Mouse (Mus musculus): ENCODE data around the gene Ttc23. TPM values are rescaled to one million over a fixed set of nuclear protein-coding genes. Genes with fewer than 3 reads are reported as not detected.

The Ttc23 gene
- total and polyA plus RNA-seq, 3 experiments, result 0.89 to 2.5 (median 0.93) TPM

- Histone ChIP-seq H3K27ac (ENCODE audit: insufficient read depth, low read depth) (no peak overlapping the region), H3K4me3 (replicated peaks in 1 of 3; ENCODE audit: low read depth in 2 of 3, low read length in 2 of 3, poor library complexity in 1 of 3) (peak overlapping the region; percentile 73 to 77 (median 75)), H3K4me1 (ENCODE audit: control insufficient read depth in 1 of 2, insufficient read depth in 2 of 2) (peaks cover 0 to 21% of the 10 kb centered on the region in 2 experiments; a peak in 2 of 4 replicates), H3K36me3 (replicated peaks in 1 of 2; ENCODE audit: control insufficient read depth in 1 of 2, insufficient read depth in 1 of 2, low read length in 1 of 2) (peaks cover 0 to 3% of the 10 kb centered on the region in 2 experiments), H3K9ac (ENCODE audit: insufficient read depth, low read depth) (peak overlapping the region; percentile 65), H3K79me2 (replicated peaks; ENCODE audit: control insufficient read depth, extremely low read depth, insufficient read depth, poor library complexity, severe bottlenecking) (no peaks in the 10 kb centered on the region), H3K9me3 (replicated peaks; ENCODE audit: low read length) (no peaks in the 10 kb centered on the region), H3K4me2 (ENCODE audit: insufficient read depth, low read depth, poor library complexity, severe bottlenecking) (peak overlapping the region; percentile 26), H3K27me3 (replicated peaks) (no peaks in the 10 kb centered on the region)
- DNase-seq (ENCODE audit: extremely low read depth), result no peak
- TF ChIP-seq MEF2A (IDR thresholded peaks at IDR 0.05; ENCODE audit: borderline replicate concordance, low read depth, low read length) (no peak), USF1 (IDR thresholded peaks at IDR 0.05; ENCODE audit: low read depth, low read length) (no peak), KAT2A (IDR thresholded peaks at IDR 0.05; ENCODE audit: insufficient replicate concordance, low read length) (no peak), CHD2 (IDR thresholded peaks at IDR 0.05; ENCODE audit: low read length) (0 out of 2 replicates have a peak, but pooled peaks have one; percentile 18), SIN3A (IDR thresholded peaks at IDR 0.05; ENCODE audit: low read length) (no peak), ELF1 (IDR thresholded peaks at IDR 0.05; ENCODE audit: low read depth, low read length) (no peak), MYC (IDR thresholded peaks at IDR 0.05; ENCODE audit: low read depth, low read length) (no peak), USF2 (conservative IDR thresholded peaks at IDR 0.05; ENCODE audit: low read depth, low read length) (no peak)
- dilution Hi-C loops (cut with MboI; ENCODE audit: extremely low pct_ligation_motif_present, extremely low pct_unique_long_range_greater_than_20kb, low sequenced_read_pairs), result no loop called here
- in situ Hi-C loops (cut with MboI; ENCODE audit: low pct_ligation_motif_present, low pct_unique_long_range_greater_than_20kb, low sequenced_read_pairs), result loop anchor here (25.0 kb wide), 2 partner anchors 582 to 1207 kb away; partner anchors contain the start of gene Aldh1a3
Observed at GRCm38 (mm10) chr7:67644291-67644690, 2.9 kb upstream of the Ttc23 start.

GRCm38 (mm10) chr7:67644833-67645680, 2.2 kb upstream of the Ttc23 start, which contains the start of gene Lrrc28:
Gene Lrrc28 (minus strand): TSS chr7:67645268.
- Histone ChIP-seq H3K4me1 (ENCODE audit: control insufficient read depth in 1 of 2, insufficient read depth in 2 of 2) (peaks cover 0 to 21% of the 10 kb centered on the region in 2 experiments; a peak in 2 of 4 replicates), H3K79me2 (replicated peaks; ENCODE audit: control insufficient read depth, extremely low read depth, insufficient read depth, poor library complexity, severe bottlenecking) (no peaks in the 10 kb centered on the region), H3K9me3 (replicated peaks; ENCODE audit: low read length) (no peaks in the 10 kb centered on the region), H3K36me3 (replicated peaks in 1 of 2; ENCODE audit: control insufficient read depth in 1 of 2, insufficient read depth in 1 of 2, low read length in 1 of 2) (peaks cover 0 to 3% of the 10 kb centered on the region in 2 experiments), H3K27me3 (replicated peaks) (no peaks in the 10 kb centered on the region), H3K4me2 (ENCODE audit: insufficient read depth, low read depth, poor library complexity, severe bottlenecking) (peak within 1 kb of the TSS; percentile 99), H3K9ac (ENCODE audit: insufficient read depth, low read depth) (peak within 1 kb of the TSS; percentile 93), H3K27ac (ENCODE audit: insufficient read depth, low read depth) (peak within 1 kb of the TSS; percentile 38), H3K4me3 (replicated peaks in 1 of 3; ENCODE audit: low read depth in 2 of 3, low read length in 2 of 3, poor library complexity in 1 of 3) (peak within 1 kb of the TSS; percentile 73 to 92 (median 90))
- in situ Hi-C loops (cut with MboI; ENCODE audit: low pct_ligation_motif_present, low pct_unique_long_range_greater_than_20kb, low sequenced_read_pairs), result loop anchor here (25.0 kb wide), 2 partner anchors 583 to 1208 kb away; partner anchors contain the start of gene Aldh1a3
- DNase-seq (ENCODE audit: extremely low read depth), result peak; percentile 99
- dilution Hi-C loops (cut with MboI; ENCODE audit: extremely low pct_ligation_motif_present, extremely low pct_unique_long_range_greater_than_20kb, low sequenced_read_pairs), result no loop called here
- peak; percentile 15; the same call in 1 of the 2 replicates for TF ChIP-seq IRF4 (IDR thresholded peaks at IDR 0.05; ENCODE audit: low read depth, low read length)
- no peak for TF ChIP-seq USF2 (conservative IDR thresholded peaks at IDR 0.05; ENCODE audit: low read depth, low read length)
- TF ChIP-seq ETS1 (conservative IDR thresholded peaks at IDR 0.05; ENCODE audit: low read depth, low read length), result no peak
- 0 out of 2 replicates have a peak, but pooled peaks have one; percentile 13 for TF ChIP-seq MEF2A (IDR thresholded peaks at IDR 0.05; ENCODE audit: borderline replicate concordance, low read depth, low read length)
- peak; percentile 39; the same call in 1 of the 2 replicates for TF ChIP-seq MXI1 (IDR thresholded peaks at IDR 0.05; ENCODE audit: low read depth, low read length)
- TF ChIP-seq RCOR1 (conservative IDR thresholded peaks at IDR 0.05; ENCODE audit: low read depth, low read length), result no peak
- TF ChIP-seq CHD2 (IDR thresholded peaks at IDR 0.05; ENCODE audit: low read length), result peak; percentile 98
- no peak for TF ChIP-seq ZKSCAN1 (IDR thresholded peaks at IDR 0.05; ENCODE audit: borderline replicate concordance, low read depth, low read length)
- TF ChIP-seq USF1 (IDR thresholded peaks at IDR 0.05; ENCODE audit: low read depth, low read length), result no peak
- TF ChIP-seq E2F4 (IDR thresholded peaks at IDR 0.05; ENCODE audit: insufficient replicate concordance, low read depth, low read length), result no peak
- no peak for TF ChIP-seq RAD21 (IDR thresholded peaks at IDR 0.05; ENCODE audit: low read depth, low read length)
- peak; percentile 97 for TF ChIP-seq NELFE (IDR thresholded peaks at IDR 0.05; ENCODE audit: low read depth, low read length)
- no peak for TF ChIP-seq CTCF (conservative IDR thresholded peaks at IDR 0.05 in 1 of 2, IDR thresholded peaks at IDR 0.05 in 1 of 2; ENCODE audit: low read depth in 2 of 2, low read length in 2 of 2)
- TF ChIP-seq MAZ (IDR thresholded peaks at IDR 0.05; ENCODE audit: low read depth, low read length), result no peak
- no peak for TF ChIP-seq SMC3 (IDR thresholded peaks at IDR 0.05; ENCODE audit: low read depth, low read length)
- no peak for TF ChIP-seq ZC3H11A (IDR thresholded peaks at IDR 0.05; ENCODE audit: low read depth, low read length)
- TF ChIP-seq KAT2A (IDR thresholded peaks at IDR 0.05; ENCODE audit: insufficient replicate concordance, low read length), result 0 out of 2 replicates have a peak, but pooled peaks have one; percentile 57
- no peak for TF ChIP-seq JUND (conservative IDR thresholded peaks at IDR 0.05; ENCODE audit: low read depth, low read length)
- TF ChIP-seq SIN3A (IDR thresholded peaks at IDR 0.05; ENCODE audit: low read length), result peak; percentile 73; the same call in 1 of the 2 replicates
- 0 out of 2 replicates have a peak, but pooled peaks have one; percentile 28 for TF ChIP-seq MYC (IDR thresholded peaks at IDR 0.05; ENCODE audit: low read depth, low read length)
- TF ChIP-seq NRF1 (IDR thresholded peaks at IDR 0.05; ENCODE audit: low read depth, low read length), result peak; percentile 39; the same call in 1 of the 2 replicates
- peak; percentile 94 for TF ChIP-seq ZMIZ1 (IDR thresholded peaks at IDR 0.05; ENCODE audit: low read depth, low read length)
- peak; percentile 88; the same call in 1 of the 2 replicates for TF ChIP-seq POLR2AphosphoS2 (IDR thresholded peaks at IDR 0.05; ENCODE audit: low read depth, low read length)
- no peak for TF ChIP-seq JUN (IDR thresholded peaks at IDR 0.05; ENCODE audit: insufficient read depth, low read depth, low read length)
- no peak for TF ChIP-seq UBTF (IDR thresholded peaks at IDR 0.05; ENCODE audit: low read depth, low read length)
- no peak; the same call in 1 of the 2 replicates for TF ChIP-seq GABPA (IDR thresholded peaks at IDR 0.05; ENCODE audit: insufficient replicate concordance, low read depth, low read length)

Measured in CH12.LX (cell line).